Mouse (Mus musculus): Measurements from ENCODE around the gene Enpp4.

GRCm38 (mm10) chr17:44100906-44101305, 4.7 kb downstream of the Enpp4 start:
- TF ChIP-seq CTCF (IDR thresholded peaks at IDR 0.05; ENCODE audit: low read depth, low read length) (no peak), POLR2A (IDR thresholded peaks at IDR 0.05; ENCODE audit: insufficient read depth, low read length) (no peak), EP300 (IDR thresholded peaks at IDR 0.05; ENCODE audit: insufficient read depth, low read depth, low read length) (no peak)

Data from ES-Bruce4 (cell line).